Mouse (Mus musculus): ENCODE measurements at regions not wholly inside any gene's neighbourhood (a gene's known extent, or its start where the extent isn't known, plus 50 kb on each side); places are given as distances from the start of the nearest gene placed in this dataset.

DNA sequence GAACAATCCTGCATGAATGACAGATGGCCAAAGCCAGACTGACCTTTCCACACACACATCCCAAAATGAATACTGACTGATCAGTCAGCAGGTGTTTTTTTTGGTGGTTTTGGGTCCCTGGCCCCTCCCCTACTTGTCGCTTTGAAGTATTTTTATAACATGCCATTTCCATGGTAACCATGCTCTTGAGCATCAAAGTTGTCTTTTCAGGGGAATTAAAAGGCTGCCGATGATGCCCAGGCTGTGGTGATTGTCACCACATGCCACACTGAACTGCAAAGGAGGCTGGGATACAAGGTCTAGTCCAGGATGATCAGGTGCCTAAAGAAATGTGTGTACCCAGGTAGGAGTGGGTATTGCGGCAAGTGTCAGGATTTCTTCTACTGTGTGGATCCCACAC, 92.3 kb upstream of the Frmd4a start:
- H3K4me1 ChIP-seq (replicated peaks; ENCODE audit: low read depth, low read length), result no peaks in the 10 kb centered on the region
- H3K36me3 ChIP-seq (ENCODE audit: insufficient read depth, low read length), result no peaks in the 10 kb centered on the region
- H3K9me3 ChIP-seq (ENCODE audit: low read length), result peaks cover 3% of the 10 kb centered on the region; the same call in 1 of the 2 replicates
- H3K27me3 ChIP-seq (ENCODE audit: insufficient read depth, low read length), result no peaks in the 10 kb centered on the region
- TF ChIP-seq POU5F1 (IDR thresholded peaks at IDR 0.05; ENCODE audit: borderline replicate concordance, low read length) (no peak), NANOG (IDR thresholded peaks at IDR 0.05; ENCODE audit: borderline replicate concordance, low read length) (no peak), CTCF (conservative IDR thresholded peaks at IDR 0.05; ENCODE audit: low read length) (no peak)
- H3K4me3 ChIP-seq (replicated peaks; ENCODE audit: low read length), result no peak overlapping the region

DNA sequence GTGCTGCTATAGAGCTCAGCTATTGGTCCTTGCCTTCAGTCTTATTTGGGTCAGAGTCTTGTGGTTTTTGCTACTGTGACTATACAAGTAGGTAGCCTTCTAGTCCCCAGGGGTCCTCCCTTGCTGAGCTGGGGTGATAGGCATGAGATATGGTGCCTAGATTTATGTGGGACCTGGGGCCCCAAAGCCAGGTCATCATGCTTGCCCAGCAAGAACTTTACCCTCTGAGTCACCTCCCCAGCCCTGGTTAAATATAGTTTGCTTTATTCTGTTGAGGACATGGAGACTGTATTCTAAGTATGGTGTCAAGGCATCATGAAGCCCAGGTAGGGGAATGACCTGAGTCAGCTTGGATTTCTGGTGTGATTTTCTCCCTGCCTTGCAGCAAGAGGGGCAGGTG, 91.4 kb upstream of the Frmd4a start:
- TF ChIP-seq CTCF (conservative IDR thresholded peaks at IDR 0.05; ENCODE audit: low read length), result no peak
- TF ChIP-seq NANOG (IDR thresholded peaks at IDR 0.05; ENCODE audit: borderline replicate concordance, low read length), result no peak
- TF ChIP-seq POU5F1 (IDR thresholded peaks at IDR 0.05; ENCODE audit: borderline replicate concordance, low read length), result no peak
- peaks cover 3% of the 10 kb centered on the region; the same call in 1 of the 2 replicates for H3K9me3 ChIP-seq (ENCODE audit: low read length)
- H3K4me3 ChIP-seq (replicated peaks; ENCODE audit: low read length), result no peak overlapping the region
- H3K4me1 ChIP-seq (replicated peaks; ENCODE audit: low read depth, low read length), result no peaks in the 10 kb centered on the region
- no peaks in the 10 kb centered on the region for H3K27me3 ChIP-seq (ENCODE audit: insufficient read depth, low read length)
- no peaks in the 10 kb centered on the region for H3K36me3 ChIP-seq (ENCODE audit: insufficient read depth, low read length)

- no peak for TF ChIP-seq NANOG (IDR thresholded peaks at IDR 0.05; ENCODE audit: borderline replicate concordance, low read length)
- no peak for TF ChIP-seq CTCF (conservative IDR thresholded peaks at IDR 0.05; ENCODE audit: low read length)
- TF ChIP-seq POU5F1 (IDR thresholded peaks at IDR 0.05; ENCODE audit: borderline replicate concordance, low read length), result no peak
- Histone ChIP-seq H3K4me3 (replicated peaks; ENCODE audit: low read length) (no peak overlapping the region), H3K36me3 (ENCODE audit: insufficient read depth, low read length) (no peaks in the 10 kb centered on the region), H3K4me1 (replicated peaks; ENCODE audit: low read depth, low read length) (no peaks in the 10 kb centered on the region), H3K9me3 (ENCODE audit: low read length) (peaks cover 3% of the 10 kb centered on the region; the same call in 1 of the 2 replicates), H3K27me3 (ENCODE audit: insufficient read depth, low read length) (no peaks in the 10 kb centered on the region)
Observed at GRCm38 (mm10) chr2:3927141-3927810, 90.2 kb upstream of the Frmd4a start.

- Histone ChIP-seq H3K4me3 (replicated peaks; ENCODE audit: low read length) (no peak overlapping the region), H3K4me1 (replicated peaks; ENCODE audit: low read depth, low read length) (no peaks in the 10 kb centered on the region)
Observed at GRCm38 (mm10) chr2:3927853-3928252, 89.7 kb upstream of the Frmd4a start.

GRCm38 (mm10) chr2:3930650-3931049, 86.9 kb upstream of the Frmd4a start:
- Histone ChIP-seq H3K4me3 (replicated peaks; ENCODE audit: low read length) (no peak overlapping the region), H3K27me3 (ENCODE audit: insufficient read depth, low read length) (no peaks in the 10 kb centered on the region), H3K9me3 (ENCODE audit: low read length) (no peaks in the 10 kb centered on the region), H3K36me3 (ENCODE audit: insufficient read depth, low read length) (no peaks in the 10 kb centered on the region), H3K4me1 (replicated peaks; ENCODE audit: low read depth, low read length) (no peaks in the 10 kb centered on the region)
- no peak for TF ChIP-seq NANOG (IDR thresholded peaks at IDR 0.05; ENCODE audit: borderline replicate concordance, low read length)
- no peak for TF ChIP-seq CTCF (conservative IDR thresholded peaks at IDR 0.05; ENCODE audit: low read length)
- no peak for TF ChIP-seq POU5F1 (IDR thresholded peaks at IDR 0.05; ENCODE audit: borderline replicate concordance, low read length)

More at GRCm38 (mm10) chr2:3927853-3928252, 89.7 kb upstream of the Frmd4a start:
- Histone ChIP-seq H3K9me3 (ENCODE audit: low read length) (peaks cover 3% of the 10 kb centered on the region; the same call in 1 of the 2 replicates), H3K36me3 (ENCODE audit: insufficient read depth, low read length) (no peaks in the 10 kb centered on the region), H3K27me3 (ENCODE audit: insufficient read depth, low read length) (no peaks in the 10 kb centered on the region)
- TF ChIP-seq NANOG (IDR thresholded peaks at IDR 0.05; ENCODE audit: borderline replicate concordance, low read length) (no peak), POU5F1 (IDR thresholded peaks at IDR 0.05; ENCODE audit: borderline replicate concordance, low read length) (no peak), CTCF (conservative IDR thresholded peaks at IDR 0.05; ENCODE audit: low read length) (no peak)

GRCm38 (mm10) chr2:3940786-3941185, 76.7 kb upstream of the Frmd4a start:
- Histone ChIP-seq H3K36me3 (ENCODE audit: insufficient read depth, low read length) (no peaks in the 10 kb centered on the region), H3K4me3 (replicated peaks; ENCODE audit: low read length) (no peak overlapping the region), H3K4me1 (replicated peaks; ENCODE audit: low read depth, low read length) (no peaks in the 10 kb centered on the region), H3K27me3 (ENCODE audit: insufficient read depth, low read length) (no peaks in the 10 kb centered on the region), H3K9me3 (ENCODE audit: low read length) (peaks cover 51% of the 10 kb centered on the region)
- TF ChIP-seq NANOG (IDR thresholded peaks at IDR 0.05; ENCODE audit: borderline replicate concordance, low read length), result no peak
- no peak for TF ChIP-seq POU5F1 (IDR thresholded peaks at IDR 0.05; ENCODE audit: borderline replicate concordance, low read length)
- no peak for TF ChIP-seq CTCF (conservative IDR thresholded peaks at IDR 0.05; ENCODE audit: low read length)

DNA sequence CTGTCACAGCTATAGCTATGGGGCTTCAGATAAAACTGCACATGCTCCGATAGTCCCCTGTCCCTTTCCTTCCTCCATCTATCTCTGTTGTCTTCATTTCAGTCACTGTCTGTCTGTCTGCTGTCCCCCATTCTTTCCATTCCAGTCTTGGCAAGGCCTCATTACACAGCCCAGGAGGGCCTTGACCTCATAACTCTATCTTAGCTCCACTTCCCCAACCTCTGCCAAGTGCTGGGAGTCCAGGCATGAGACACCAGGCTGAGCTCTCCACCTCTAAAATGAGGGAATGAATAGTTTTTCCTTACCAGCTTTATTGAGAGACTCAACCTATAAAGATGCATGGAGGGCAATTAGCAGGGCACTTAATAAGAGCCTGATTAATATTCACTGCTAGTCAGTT, 76.0 kb upstream of the Frmd4a start:
- TF ChIP-seq POU5F1 (IDR thresholded peaks at IDR 0.05; ENCODE audit: borderline replicate concordance, low read length) (no peak), CTCF (conservative IDR thresholded peaks at IDR 0.05; ENCODE audit: low read length) (no peak), NANOG (IDR thresholded peaks at IDR 0.05; ENCODE audit: borderline replicate concordance, low read length) (no peak)
- Histone ChIP-seq H3K27me3 (ENCODE audit: insufficient read depth, low read length) (no peaks in the 10 kb centered on the region), H3K36me3 (ENCODE audit: insufficient read depth, low read length) (no peaks in the 10 kb centered on the region), H3K9me3 (ENCODE audit: low read length) (peaks cover 56% of the 10 kb centered on the region), H3K4me1 (replicated peaks; ENCODE audit: low read depth, low read length) (no peaks in the 10 kb centered on the region), H3K4me3 (replicated peaks; ENCODE audit: low read length) (no peak overlapping the region)

- Histone ChIP-seq H3K4me3 (replicated peaks; ENCODE audit: low read length) (no peak overlapping the region), H3K4me1 (replicated peaks; ENCODE audit: low read depth, low read length) (no peaks in the 10 kb centered on the region), H3K9me3 (ENCODE audit: low read length) (peaks cover 84% of the 10 kb centered on the region), H3K27me3 (ENCODE audit: insufficient read depth, low read length) (no peaks in the 10 kb centered on the region), H3K36me3 (ENCODE audit: insufficient read depth, low read length) (no peaks in the 10 kb centered on the region)
- no peak for TF ChIP-seq CTCF (conservative IDR thresholded peaks at IDR 0.05; ENCODE audit: low read length)
- TF ChIP-seq NANOG (IDR thresholded peaks at IDR 0.05; ENCODE audit: borderline replicate concordance, low read length), result no peak
- no peak for TF ChIP-seq POU5F1 (IDR thresholded peaks at IDR 0.05; ENCODE audit: borderline replicate concordance, low read length)
Observed at GRCm38 (mm10) chr2:3947432-3947831, 70.1 kb upstream of the Frmd4a start.

- Histone ChIP-seq H3K4me3 (replicated peaks; ENCODE audit: low read length) (no peak overlapping the region), H3K36me3 (ENCODE audit: insufficient read depth, low read length) (no peaks in the 10 kb centered on the region), H3K27me3 (ENCODE audit: insufficient read depth, low read length) (no peaks in the 10 kb centered on the region), H3K4me1 (replicated peaks; ENCODE audit: low read depth, low read length) (no peaks in the 10 kb centered on the region), H3K9me3 (ENCODE audit: low read length) (peaks cover 83% of the 10 kb centered on the region)
- TF ChIP-seq POU5F1 (IDR thresholded peaks at IDR 0.05; ENCODE audit: borderline replicate concordance, low read length) (no peak), NANOG (IDR thresholded peaks at IDR 0.05; ENCODE audit: borderline replicate concordance, low read length) (no peak), CTCF (conservative IDR thresholded peaks at IDR 0.05; ENCODE audit: low read length) (no peak)
Observed at GRCm38 (mm10) chr2:3948331-3948730, 69.2 kb upstream of the Frmd4a start.
